Mouse (Mus musculus): ENCODE measurements around the gene Mical1. TPM values are rescaled to one million over a fixed set of nuclear protein-coding genes. Genes with fewer than 3 reads are reported as not detected.
A peak's percentile ranks its signal among the peaks of the same experiment; 100 is the strongest.

Gene Mical1
- polyA plus RNA-seq, 1 experiment: 1.6 TPM

DNA sequence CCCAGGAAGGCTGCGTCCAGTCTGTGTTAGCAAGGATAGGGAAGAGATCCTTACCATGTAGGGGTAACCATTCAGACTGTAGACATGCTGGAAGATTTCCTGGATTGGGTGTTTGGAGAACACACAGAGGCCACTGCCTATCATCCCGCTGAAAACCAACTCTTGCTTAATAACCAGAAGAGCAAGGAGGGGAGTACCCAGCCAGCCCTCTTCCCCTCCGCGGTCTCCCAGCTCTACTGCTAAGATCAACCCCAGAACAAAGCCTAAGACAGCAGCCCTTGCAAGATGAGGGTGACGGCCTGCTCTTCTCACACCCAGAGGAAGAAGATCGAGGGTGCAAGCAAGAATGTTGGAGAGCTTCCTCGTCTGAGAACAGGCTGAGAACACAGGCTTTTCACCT lies 12.8 kb downstream of the Mical1 start:
- Histone ChIP-seq H3K27ac (ENCODE audit: control insufficient read depth, insufficient read depth, low read depth, low read length) (no peak overlapping the region), H3K36me3 (ENCODE audit: control insufficient read depth, insufficient read depth, low read length) (no peaks in the 10 kb centered on the region)
- TF ChIP-seq CTCF (IDR thresholded peaks at IDR 0.05; ENCODE audit: control insufficient read depth, insufficient read depth, insufficient replicate concordance, low read depth, low read length): no peak
- no peak for TF ChIP-seq POLR2A (IDR thresholded peaks at IDR 0.05; ENCODE audit: control insufficient read depth, low read depth, low read length)

GRCm38 (mm10) chr10:41489294-41489693 lies 13.2 kb downstream of the Mical1 start:
- Histone ChIP-seq H3K27ac (ENCODE audit: control insufficient read depth, insufficient read depth, low read depth, low read length) (no peak overlapping the region), H3K27me3 (ENCODE audit: control insufficient read depth, insufficient read depth, low read length) (no peaks in the 10 kb centered on the region), H3K4me1 (ENCODE audit: control insufficient read depth, insufficient read depth, low read length) (peaks cover 13% of the 10 kb centered on the region), H3K36me3 (ENCODE audit: control insufficient read depth, insufficient read depth, low read length) (no peaks in the 10 kb centered on the region), H3K4me3 (ENCODE audit: control insufficient read depth, low read depth, low read length) (peak overlapping the region; percentile 91)
- TF ChIP-seq CTCF (IDR thresholded peaks at IDR 0.05; ENCODE audit: control insufficient read depth, insufficient read depth, insufficient replicate concordance, low read depth, low read length) (no peak), POLR2A (IDR thresholded peaks at IDR 0.05; ENCODE audit: control insufficient read depth, low read depth, low read length) (no peak)

More for the DNA sequence above, 12.8 kb downstream of the Mical1 start:
- Histone ChIP-seq H3K27me3 (ENCODE audit: control insufficient read depth, insufficient read depth, low read length) (no peaks in the 10 kb centered on the region), H3K4me1 (ENCODE audit: control insufficient read depth, insufficient read depth, low read length) (peaks cover 13% of the 10 kb centered on the region), H3K4me3 (ENCODE audit: control insufficient read depth, low read depth, low read length) (peak overlapping the region; percentile 91)

GRCm38 (mm10) chr10:41489708-41490517 lies 13.8 kb downstream of the Mical1 start, which contains the start of the genes Smpd2 and Ppil6:
Gene Smpd2, minus strand, starts transcription at chr10:41490369.
Gene Ppil6, plus strand, starts transcription at chr10:41490439.
- peak within 1 kb of the TSS; percentile 91 for H3K4me3 ChIP-seq (ENCODE audit: control insufficient read depth, low read depth, low read length)
- H3K27ac ChIP-seq (ENCODE audit: control insufficient read depth, insufficient read depth, low read depth, low read length): peak within 1 kb of the TSS; percentile 57; the same call in 1 of the 2 replicates
- H3K4me1 ChIP-seq (ENCODE audit: control insufficient read depth, insufficient read depth, low read length): peaks cover 13% of the 10 kb centered on the region
- no peaks in the 10 kb centered on the region for H3K36me3 ChIP-seq (ENCODE audit: control insufficient read depth, insufficient read depth, low read length)
- TF ChIP-seq POLR2A (IDR thresholded peaks at IDR 0.05; ENCODE audit: control insufficient read depth, low read depth, low read length) (peak; percentile 57), CTCF (IDR thresholded peaks at IDR 0.05; ENCODE audit: control insufficient read depth, insufficient read depth, insufficient replicate concordance, low read depth, low read length) (no peak)
- H3K27me3 ChIP-seq (ENCODE audit: control insufficient read depth, insufficient read depth, low read length): no peaks in the 10 kb centered on the region

GRCm38 (mm10) chr10:41490518-41490873 lies 14.4 kb downstream of the Mical1 start:
- Histone ChIP-seq H3K27me3 (ENCODE audit: control insufficient read depth, insufficient read depth, low read length) (no peaks in the 10 kb centered on the region), H3K4me1 (ENCODE audit: control insufficient read depth, insufficient read depth, low read length) (peaks cover 13% of the 10 kb centered on the region), H3K36me3 (ENCODE audit: control insufficient read depth, insufficient read depth, low read length) (no peaks in the 10 kb centered on the region), H3K4me3 (ENCODE audit: control insufficient read depth, low read depth, low read length) (peak overlapping the region; percentile 91), H3K27ac (ENCODE audit: control insufficient read depth, insufficient read depth, low read depth, low read length) (no peak overlapping the region; the same call in 1 of the 2 replicates)
- TF ChIP-seq CTCF (IDR thresholded peaks at IDR 0.05; ENCODE audit: control insufficient read depth, insufficient read depth, insufficient replicate concordance, low read depth, low read length): no peak
- TF ChIP-seq POLR2A (IDR thresholded peaks at IDR 0.05; ENCODE audit: control insufficient read depth, low read depth, low read length): no peak

DNA sequence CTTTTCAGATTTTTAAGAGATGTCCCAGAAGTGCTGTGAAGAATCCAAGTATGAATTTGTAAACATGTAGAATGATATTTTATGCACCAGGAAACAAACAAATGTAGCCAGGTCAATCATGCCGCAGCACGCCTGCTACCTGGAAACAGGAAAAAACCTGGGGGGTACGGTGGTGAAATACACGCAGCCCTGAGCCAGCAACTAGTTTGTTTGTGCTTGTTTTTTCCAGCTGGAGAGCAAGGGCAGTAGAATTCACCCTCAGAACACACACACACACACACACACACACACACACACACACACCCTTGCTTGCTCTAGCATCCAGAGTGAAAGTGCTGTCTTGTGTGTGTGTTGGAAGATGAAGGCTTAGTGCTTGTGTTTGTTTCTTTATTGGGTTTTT lies 15.0 kb downstream of the Mical1 start:
- TF ChIP-seq POLR2A (IDR thresholded peaks at IDR 0.05; ENCODE audit: control insufficient read depth, low read depth, low read length): no peak
- TF ChIP-seq CTCF (IDR thresholded peaks at IDR 0.05; ENCODE audit: control insufficient read depth, insufficient read depth, insufficient replicate concordance, low read depth, low read length): no peak
- H3K4me3 ChIP-seq (ENCODE audit: control insufficient read depth, low read depth, low read length): peak overlapping the region; percentile 55
- no peaks in the 10 kb centered on the region for H3K36me3 ChIP-seq (ENCODE audit: control insufficient read depth, insufficient read depth, low read length)
- no peak overlapping the region for H3K27ac ChIP-seq (ENCODE audit: control insufficient read depth, insufficient read depth, low read depth, low read length)
- peaks cover 13% of the 10 kb centered on the region for H3K4me1 ChIP-seq (ENCODE audit: control insufficient read depth, insufficient read depth, low read length)
- H3K27me3 ChIP-seq (ENCODE audit: control insufficient read depth, insufficient read depth, low read length): no peaks in the 10 kb centered on the region

GRCm38 (mm10) chr10:41500941-41501340 lies 24.8 kb downstream of the Mical1 start:
- TF ChIP-seq CTCF (IDR thresholded peaks at IDR 0.05; ENCODE audit: control insufficient read depth, insufficient read depth, insufficient replicate concordance, low read depth, low read length) (no peak), POLR2A (IDR thresholded peaks at IDR 0.05; ENCODE audit: control insufficient read depth, low read depth, low read length) (no peak)
- no peaks in the 10 kb centered on the region for H3K27me3 ChIP-seq (ENCODE audit: control insufficient read depth, insufficient read depth, low read length)
- H3K36me3 ChIP-seq (ENCODE audit: control insufficient read depth, insufficient read depth, low read length): no peaks in the 10 kb centered on the region
- H3K27ac ChIP-seq (ENCODE audit: control insufficient read depth, insufficient read depth, low read depth, low read length): no peak overlapping the region
- no peak overlapping the region for H3K4me3 ChIP-seq (ENCODE audit: control insufficient read depth, low read depth, low read length)
- no peaks in the 10 kb centered on the region for H3K4me1 ChIP-seq (ENCODE audit: control insufficient read depth, insufficient read depth, low read length)

DNA sequence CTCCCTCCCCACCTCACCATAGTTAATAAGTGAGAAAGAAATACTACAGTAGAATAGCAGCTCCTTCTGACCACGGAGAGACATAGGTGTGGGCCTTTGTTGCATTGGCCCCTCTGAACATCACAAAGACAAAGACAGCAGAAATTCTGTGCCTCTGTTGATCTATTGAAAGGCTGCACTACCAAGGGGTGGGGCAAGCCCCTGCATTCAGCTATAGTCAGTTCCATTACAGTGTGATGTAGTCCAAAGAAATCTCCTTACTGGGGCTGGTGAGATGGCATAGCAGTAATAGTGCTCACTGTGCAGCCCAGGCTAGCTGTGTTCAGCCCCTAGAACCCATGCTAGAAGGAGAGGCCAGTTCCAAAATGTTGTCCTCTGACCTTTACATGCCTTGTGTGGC lies 28.9 kb downstream of the Mical1 start:
- Histone ChIP-seq H3K27me3 (ENCODE audit: control insufficient read depth, insufficient read depth, low read length) (no peaks in the 10 kb centered on the region), H3K4me3 (ENCODE audit: control insufficient read depth, low read depth, low read length) (no peak overlapping the region), H3K4me1 (ENCODE audit: control insufficient read depth, insufficient read depth, low read length) (no peaks in the 10 kb centered on the region), H3K27ac (ENCODE audit: control insufficient read depth, insufficient read depth, low read depth, low read length) (no peak overlapping the region), H3K36me3 (ENCODE audit: control insufficient read depth, insufficient read depth, low read length) (no peaks in the 10 kb centered on the region)
- no peak for TF ChIP-seq POLR2A (IDR thresholded peaks at IDR 0.05; ENCODE audit: control insufficient read depth, low read depth, low read length)

All from testis, adult 2 months (tissue).